Mouse (Mus musculus): ENCODE data around the gene Dctd. TPM values are rescaled to one million over a fixed set of nuclear protein-coding genes. Genes with fewer than 3 reads are reported as not detected.

The Dctd gene
- total and polyA plus RNA-seq, 3 experiments: 56.5 to 75.2 (median 58.9) TPM

DNA sequence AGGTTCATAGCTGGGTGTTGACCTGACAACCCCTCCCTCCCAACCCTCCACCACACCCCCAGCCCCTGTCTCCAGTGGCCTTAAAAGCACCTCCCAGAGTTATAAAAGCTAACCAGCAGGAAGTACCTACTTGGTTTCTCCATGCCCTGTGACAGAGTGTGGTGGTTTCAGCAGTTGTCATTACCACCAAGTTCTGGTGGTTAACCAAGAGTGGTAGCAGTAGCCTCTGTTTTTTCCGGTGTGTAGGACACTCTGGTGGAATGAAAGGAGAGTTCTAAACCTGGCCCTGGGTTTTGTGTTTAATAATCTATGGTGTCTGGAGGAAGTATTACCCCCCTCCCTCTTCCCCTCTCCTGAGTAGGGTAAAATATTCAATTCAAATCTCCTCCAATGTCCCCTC lies 24.1 kb downstream of the Dctd start:
- H3K4me2 ChIP-seq (ENCODE audit: insufficient read depth, low read depth, poor library complexity, severe bottlenecking): no peak overlapping the region
- no peaks in the 10 kb centered on the region for H3K27me3 ChIP-seq (replicated peaks)
- peaks cover 43 to 86% of the 10 kb centered on the region in 2 experiments for H3K36me3 ChIP-seq (replicated peaks in 1 of 2; ENCODE audit: control insufficient read depth in 1 of 2, insufficient read depth in 1 of 2, low read length in 1 of 2)

DNA sequence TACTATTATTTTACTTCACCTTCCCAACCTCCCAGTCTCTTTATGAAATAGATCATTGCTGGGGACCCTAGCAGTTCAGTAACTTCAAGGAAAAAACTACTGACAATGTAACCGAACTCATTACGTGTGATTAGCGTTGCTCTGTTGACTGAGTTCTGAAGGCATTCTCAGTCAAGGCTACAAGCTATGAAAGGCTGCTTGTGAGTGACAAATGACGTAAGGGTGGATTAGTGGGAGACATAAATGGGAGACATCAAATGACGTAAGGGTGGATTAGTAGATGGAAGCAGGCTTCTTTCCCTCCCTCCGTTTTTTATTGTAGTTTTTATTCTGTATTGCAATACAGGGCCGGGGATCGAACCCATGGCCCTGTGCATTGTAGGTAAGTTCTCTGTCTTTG lies 26.0 kb downstream of the Dctd start:
- peaks cover 54 to 87% of the 10 kb centered on the region in 2 experiments for H3K36me3 ChIP-seq (replicated peaks in 1 of 2; ENCODE audit: control insufficient read depth in 1 of 2, insufficient read depth in 1 of 2, low read length in 1 of 2)
- in situ Hi-C loops (cut with MboI; ENCODE audit: low pct_ligation_motif_present, low pct_unique_long_range_greater_than_20kb, low sequenced_read_pairs): no loop called here

More for the DNA sequence above, 24.1 kb downstream of the Dctd start:
- H3K27ac ChIP-seq (ENCODE audit: insufficient read depth, low read depth): no peak overlapping the region
- H3K4me3 ChIP-seq (replicated peaks in 1 of 3; ENCODE audit: low read depth in 2 of 3, low read length in 2 of 3, poor library complexity in 1 of 3): no peak overlapping the region
- TF ChIP-seq UBTF (IDR thresholded peaks at IDR 0.05; ENCODE audit: low read depth, low read length) (no peak), MXI1 (IDR thresholded peaks at IDR 0.05; ENCODE audit: low read depth, low read length) (no peak), SMC3 (IDR thresholded peaks at IDR 0.05; ENCODE audit: low read depth, low read length) (no peak), ZMIZ1 (IDR thresholded peaks at IDR 0.05; ENCODE audit: low read depth, low read length) (no peak)
- peak; percentile 38 for DNase-seq (ENCODE audit: extremely low read depth)
- dilution Hi-C loops (cut with MboI; ENCODE audit: extremely low pct_ligation_motif_present, extremely low pct_unique_long_range_greater_than_20kb, low sequenced_read_pairs) (no loop called here), in situ Hi-C loops (cut with MboI; ENCODE audit: low pct_ligation_motif_present, low pct_unique_long_range_greater_than_20kb, low sequenced_read_pairs) (no loop called here)
- H3K4me1 ChIP-seq (ENCODE audit: control insufficient read depth in 1 of 2, insufficient read depth in 2 of 2): peaks cover 0 to 6% of the 10 kb centered on the region in 2 experiments; a peak in 2 of 4 replicates
- H3K79me2 ChIP-seq (replicated peaks; ENCODE audit: control insufficient read depth, extremely low read depth, insufficient read depth, poor library complexity, severe bottlenecking): no peaks in the 10 kb centered on the region; the same call in none of the 2 replicates
- no peaks in the 10 kb centered on the region for H3K9me3 ChIP-seq (replicated peaks; ENCODE audit: low read length)
- no peak overlapping the region for H3K9ac ChIP-seq (ENCODE audit: insufficient read depth, low read depth)

DNA sequence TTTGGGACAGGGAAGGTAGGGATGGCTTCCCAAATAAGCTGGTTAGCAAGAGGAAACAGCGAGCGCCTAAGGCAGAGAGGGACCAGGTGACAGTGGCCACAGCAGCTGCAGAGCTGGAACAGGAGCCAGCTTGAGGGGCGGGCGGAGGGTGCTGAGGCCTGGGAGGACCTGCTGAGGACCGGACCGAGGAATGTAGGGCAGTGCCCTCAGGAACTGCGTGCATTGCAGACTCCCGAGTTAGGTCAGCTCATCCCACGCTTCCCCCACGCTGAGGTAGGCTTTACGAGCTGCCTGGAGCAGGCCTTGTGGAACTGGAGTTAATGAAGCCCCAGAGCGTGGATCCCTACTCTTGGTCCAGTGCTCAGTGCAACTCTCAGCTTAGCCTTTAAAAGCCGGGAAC lies 28.1 kb downstream of the Dctd start:
- dilution Hi-C loops (cut with MboI; ENCODE audit: extremely low pct_ligation_motif_present, extremely low pct_unique_long_range_greater_than_20kb, low sequenced_read_pairs) (no loop called here), in situ Hi-C loops (cut with MboI; ENCODE audit: low pct_ligation_motif_present, low pct_unique_long_range_greater_than_20kb, low sequenced_read_pairs) (no loop called here)
- TF ChIP-seq POLR2AphosphoS2 (IDR thresholded peaks at IDR 0.05; ENCODE audit: low read depth, low read length) (no peak), JUN (IDR thresholded peaks at IDR 0.05; ENCODE audit: insufficient read depth, low read depth, low read length) (no peak), SIN3A (IDR thresholded peaks at IDR 0.05; ENCODE audit: low read length) (no peak), GABPA (IDR thresholded peaks at IDR 0.05; ENCODE audit: insufficient replicate concordance, low read depth, low read length) (no peak), MXI1 (IDR thresholded peaks at IDR 0.05; ENCODE audit: low read depth, low read length) (no peak), ELF1 (IDR thresholded peaks at IDR 0.05; ENCODE audit: low read depth, low read length) (no peak), MAX (IDR thresholded peaks at IDR 0.05; ENCODE audit: low read length) (no peak), UBTF (IDR thresholded peaks at IDR 0.05; ENCODE audit: low read depth, low read length) (no peak), BHLHE40 (IDR thresholded peaks at IDR 0.05; ENCODE audit: low read depth, low read length) (no peak), POLR2A (IDR thresholded peaks at IDR 0.05; ENCODE audit: low read depth, low read length) (no peak), ETS1 (conservative IDR thresholded peaks at IDR 0.05; ENCODE audit: low read depth, low read length) (no peak), CTCF (conservative IDR thresholded peaks at IDR 0.05 in 1 of 2, IDR thresholded peaks at IDR 0.05 in 1 of 2; ENCODE audit: low read depth in 2 of 2, low read length in 2 of 2) (no peak), RAD21 (IDR thresholded peaks at IDR 0.05; ENCODE audit: low read depth, low read length) (no peak), TCF12 (IDR thresholded peaks at IDR 0.05; ENCODE audit: low read depth, low read length) (no peak)
- H3K36me3 ChIP-seq (replicated peaks in 1 of 2; ENCODE audit: control insufficient read depth in 1 of 2, insufficient read depth in 1 of 2, low read length in 1 of 2): peaks cover 58 to 92% of the 10 kb centered on the region in 2 experiments
- H3K79me2 ChIP-seq (replicated peaks; ENCODE audit: control insufficient read depth, extremely low read depth, insufficient read depth, poor library complexity, severe bottlenecking): no peaks in the 10 kb centered on the region; the same call in none of the 2 replicates
- H3K4me3 ChIP-seq (replicated peaks in 1 of 3; ENCODE audit: low read depth in 2 of 3, low read length in 2 of 3, poor library complexity in 1 of 3): no peak overlapping the region
- H3K4me2 ChIP-seq (ENCODE audit: insufficient read depth, low read depth, poor library complexity, severe bottlenecking): no peak overlapping the region
- no peaks in the 10 kb centered on the region for H3K9me3 ChIP-seq (replicated peaks; ENCODE audit: low read length)
- no peak overlapping the region for H3K9ac ChIP-seq (ENCODE audit: insufficient read depth, low read depth)
- no peak overlapping the region for H3K27ac ChIP-seq (ENCODE audit: insufficient read depth, low read depth)
- H3K27me3 ChIP-seq (replicated peaks): no peaks in the 10 kb centered on the region
- peaks cover 0 to 6% of the 10 kb centered on the region in 2 experiments; a peak in 2 of 4 replicates for H3K4me1 ChIP-seq (ENCODE audit: control insufficient read depth in 1 of 2, insufficient read depth in 2 of 2)
- DNase-seq (ENCODE audit: extremely low read depth): no peak

More for the DNA sequence above, 26.0 kb downstream of the Dctd start:
- H3K79me2 ChIP-seq (replicated peaks; ENCODE audit: control insufficient read depth, extremely low read depth, insufficient read depth, poor library complexity, severe bottlenecking): no peaks in the 10 kb centered on the region; the same call in none of the 2 replicates
- no peaks in the 10 kb centered on the region for H3K27me3 ChIP-seq (replicated peaks)
- DNase-seq (ENCODE audit: extremely low read depth): no peak
- peaks cover 0 to 6% of the 10 kb centered on the region in 2 experiments; a peak in 2 of 4 replicates for H3K4me1 ChIP-seq (ENCODE audit: control insufficient read depth in 1 of 2, insufficient read depth in 2 of 2)
- dilution Hi-C loops (cut with MboI; ENCODE audit: extremely low pct_ligation_motif_present, extremely low pct_unique_long_range_greater_than_20kb, low sequenced_read_pairs): no loop called here
- H3K4me3 ChIP-seq (replicated peaks in 1 of 3; ENCODE audit: low read depth in 2 of 3, low read length in 2 of 3, poor library complexity in 1 of 3): no peak overlapping the region
- H3K4me2 ChIP-seq (ENCODE audit: insufficient read depth, low read depth, poor library complexity, severe bottlenecking): no peak overlapping the region
- no peak overlapping the region for H3K27ac ChIP-seq (ENCODE audit: insufficient read depth, low read depth)
- no peak for TF ChIP-seq MAZ (IDR thresholded peaks at IDR 0.05; ENCODE audit: low read depth, low read length)
- no peak for TF ChIP-seq MEF2A (IDR thresholded peaks at IDR 0.05; ENCODE audit: borderline replicate concordance, low read depth, low read length)
- no peak for TF ChIP-seq E2F4 (IDR thresholded peaks at IDR 0.05; ENCODE audit: insufficient replicate concordance, low read depth, low read length)
- no peak for TF ChIP-seq POLR2A (IDR thresholded peaks at IDR 0.05; ENCODE audit: low read depth, low read length)
- no peak for TF ChIP-seq IRF4 (IDR thresholded peaks at IDR 0.05; ENCODE audit: low read depth, low read length)
- TF ChIP-seq BHLHE40 (IDR thresholded peaks at IDR 0.05; ENCODE audit: low read depth, low read length): no peak
- no peak for TF ChIP-seq MYC (IDR thresholded peaks at IDR 0.05; ENCODE audit: low read depth, low read length)
- TF ChIP-seq MXI1 (IDR thresholded peaks at IDR 0.05; ENCODE audit: low read depth, low read length): no peak
- H3K9me3 ChIP-seq (replicated peaks; ENCODE audit: low read length): no peaks in the 10 kb centered on the region
- no peak overlapping the region for H3K9ac ChIP-seq (ENCODE audit: insufficient read depth, low read depth)
